17 mouse cellular contexts compared by ENCODE assay signal in genomic region chr8:80619787-80620186, GRCm38 (mm10). TPM values are rescaled to one million over a fixed set of nuclear protein-coding genes. Genes with fewer than 3 reads are reported as not detected.
"Had no signal": no experiment of that assay in that cellular context is flagged by ENCODE, and none has a peak within 500 bp of the region (broad histone marks: within the 10 kb centered on the region; RNA-seq: fewer than 3 reads in every experiment).

No protein-coding gene starts in this region.

- ATAC-seq: liver, postnatal 0 days; midbrain, embryonic 13.5 days had no signal

- DNase-seq: kidney, adult 8-10 months; kidney, postnatal 36 days; liver; liver, embryonic 13.5 days; liver, postnatal 0 days; lung, postnatal 14 days had no signal

- H3K27me3 ChIP-seq: limb, embryonic 12.5 days; liver, embryonic 13.5 days; lung, embryonic 15.5 days; midbrain, embryonic 13.5 days; neural tube, embryonic 15.5 days; stomach, embryonic 15.5 days had no signal

- H3K9ac ChIP-seq: limb, embryonic 12.5 days; liver, embryonic 13.5 days; liver, postnatal 0 days; lung, embryonic 15.5 days; midbrain, embryonic 13.5 days; neural tube, embryonic 15.5 days; stomach, embryonic 15.5 days had no signal

- H3K4me1 ChIP-seq: limb, embryonic 12.5 days; liver, embryonic 13.5 days; lung, embryonic 15.5 days; midbrain, embryonic 13.5 days; neural tube, embryonic 15.5 days; stomach, embryonic 15.5 days had no signal

- H3K36me3 ChIP-seq: limb, embryonic 12.5 days; liver, embryonic 13.5 days; lung, embryonic 15.5 days; midbrain, embryonic 13.5 days; neural tube, embryonic 15.5 days; stomach, embryonic 15.5 days had no signal

- H3K4me2 ChIP-seq: limb, embryonic 12.5 days; liver, embryonic 13.5 days; lung, embryonic 15.5 days; midbrain, embryonic 13.5 days; neural tube, embryonic 15.5 days; stomach, embryonic 15.5 days had no signal

- H3K9me3 ChIP-seq: limb, embryonic 12.5 days; liver, embryonic 13.5 days; lung, embryonic 15.5 days; midbrain, embryonic 13.5 days; neural tube, embryonic 15.5 days; stomach, embryonic 15.5 days had no signal

- H3K4me3 ChIP-seq: layer of hippocampus, adult 2 months; limb, embryonic 12.5 days; liver, embryonic 13.5 days; lung, embryonic 15.5 days; midbrain, embryonic 13.5 days; myocyte; neural tube, embryonic 15.5 days; stomach, embryonic 15.5 days had no signal

- H3K27ac ChIP-seq: layer of hippocampus, adult 2 months; limb, embryonic 12.5 days; liver, embryonic 13.5 days; lung, embryonic 15.5 days; macrophage; midbrain, embryonic 13.5 days; neural tube, embryonic 15.5 days; stomach, embryonic 15.5 days had no signal

RNA-seq across cellular contexts. Expression of gene Frem3, which starts 8.9 kb away (rescaled TPM):
- total RNA-seq: megakaryocyte-erythroid progenitor cell, adult 5-6 weeks had no signal
- polyA plus RNA-seq: limb, embryonic 12.5 days; macrophage; myocyte; spleen, adult 2 months; thymus, postnatal 0 days had no signal
